Mouse (Mus musculus): ENCODE data around the gene Defa36. TPM values are rescaled to one million over a fixed set of nuclear protein-coding genes. Genes with fewer than 3 reads are reported as not detected.
"Not testable (repeated sequence)": the region's sequence is repeated elsewhere in the genome, so short reads cannot be mapped to it uniquely, and the experiment has no call there.

The Defa36 gene
- total RNA-seq (2021), result not detected

DNA sequence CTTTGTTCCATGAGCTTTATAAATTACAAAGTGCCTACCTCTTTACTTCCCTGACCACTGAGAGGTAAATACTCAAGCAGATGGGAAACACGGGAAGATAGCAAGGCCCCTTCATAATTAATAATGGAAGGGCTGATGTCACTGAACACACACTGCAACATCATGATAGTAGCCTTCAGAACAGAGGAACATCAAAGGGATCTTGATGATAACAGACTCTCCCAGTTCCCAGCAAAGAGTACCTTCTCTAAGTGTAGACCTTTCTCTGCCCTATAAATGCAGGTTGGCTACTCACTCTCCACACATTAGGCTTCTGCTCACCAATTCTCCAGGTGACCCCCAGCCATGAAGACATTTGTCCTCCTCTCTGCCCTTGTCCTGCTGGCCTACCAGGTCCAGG is at the start of gene Defa36:
Defa36 (plus strand) TSS at position 301 of the 400 bp plus-strand sequence.
- intact Hi-C loops (cut with DNase I); DNase-seq: not testable (repeated sequence)

DNA sequence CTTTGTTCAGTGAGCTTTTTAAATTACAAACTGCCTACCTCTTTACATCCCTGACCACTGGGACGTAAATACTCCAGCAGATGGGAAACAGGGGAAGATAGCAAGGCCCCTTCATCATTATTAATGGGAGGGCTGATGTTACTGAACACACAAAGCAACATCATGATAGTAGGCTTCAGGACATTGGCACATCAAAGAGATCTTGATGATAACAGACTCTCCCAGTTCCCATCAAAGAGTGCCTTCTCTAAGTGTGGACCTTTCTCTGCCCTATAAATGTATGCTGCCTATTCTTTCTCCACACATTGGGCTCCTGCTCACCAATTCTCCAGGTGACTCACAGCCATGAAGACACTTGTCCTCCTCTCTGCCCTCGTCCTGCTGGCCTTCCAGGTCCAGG is 49.0 kb upstream of the Defa36 start, which contains the start of gene Defa2:
Defa2 (plus strand) TSS at position 301 of the 400 bp plus-strand sequence.
- intact Hi-C loops (cut with DNase I); DNase-seq: not testable (repeated sequence)

DNA sequence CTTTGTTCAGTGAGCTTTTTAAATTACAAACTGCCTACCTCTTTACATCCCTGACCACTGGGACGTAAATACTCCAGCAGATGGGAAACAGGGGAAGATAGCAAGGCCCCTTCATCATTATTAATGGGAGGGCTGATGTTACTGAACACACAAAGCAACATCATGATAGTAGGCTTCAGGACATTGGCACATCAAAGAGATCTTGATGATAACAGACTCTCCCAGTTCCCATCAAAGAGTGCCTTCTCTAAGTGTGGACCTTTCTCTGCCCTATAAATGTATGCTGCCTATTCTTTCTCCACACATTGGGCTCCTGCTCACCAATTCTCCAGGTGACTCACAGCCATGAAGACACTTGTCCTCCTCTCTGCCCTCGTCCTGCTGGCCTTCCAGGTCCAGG is 35.7 kb upstream of the Defa36 start, which contains the start of gene Defa33:
Defa33 (plus strand) TSS at position 301 of the 400 bp plus-strand sequence.
- DNase-seq; intact Hi-C loops (cut with DNase I): not testable (repeated sequence)

DNA sequence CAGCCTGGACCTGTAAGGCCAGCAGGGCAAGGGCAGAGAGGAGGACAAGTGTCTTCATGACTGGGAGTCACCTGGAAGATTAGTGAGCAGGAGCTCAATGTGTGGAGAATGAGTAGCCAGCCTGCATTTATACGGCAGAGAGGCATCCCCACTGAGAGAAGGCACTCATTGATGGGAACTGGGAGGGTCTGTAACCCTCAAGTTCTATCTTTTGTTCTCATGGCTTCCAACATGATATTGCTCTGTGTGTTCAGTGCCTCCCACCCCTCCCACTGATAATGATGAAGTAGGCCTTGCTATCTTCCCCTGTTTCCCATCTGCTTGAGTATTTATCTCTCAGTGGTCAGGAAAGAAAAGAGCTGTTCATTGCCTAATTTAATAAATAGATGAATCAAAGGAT is 29.2 kb downstream of the Defa36 start, which contains the start of gene Gm7849:
Gm7849 (minus strand) TSS at position 101 of the 400 bp plus-strand sequence.
- intact Hi-C loops (cut with DNase I); DNase-seq: not testable (repeated sequence)

Other genes with a start within 250 kb of the Defa36 start
- gene Defa31, start 235.8 kb upstream of the Defa36 start, total RNA-seq (2021), result not detected
- not detected for gene Gm15293, start 225.8 kb upstream of the Defa36 start, total RNA-seq (2021)
- gene Gm15292, start 177.7 kb upstream of the Defa36 start, total RNA-seq (2021), result not detected
- not detected for gene Defa27, start 111.9 kb upstream of the Defa36 start, total RNA-seq (2021)
- not detected for gene Defa29, start 100.4 kb upstream of the Defa36 start, total RNA-seq (2021)
- not detected for gene Defa2, start 48.9 kb upstream of the Defa36 start, total RNA-seq (2021)
- not detected for gene Defa33, start 35.6 kb upstream of the Defa36 start, total RNA-seq (2021)
- gene Gm7849, start 29.1 kb downstream of the Defa36 start, total RNA-seq (2021), result not detected
- not detected for gene Defa20, start 81.8 kb downstream of the Defa36 start, total RNA-seq (2021)
- not detected for gene Defa32, start 101.6 kb downstream of the Defa36 start, total RNA-seq (2021)
- not detected for gene Defa37, start 138.0 kb downstream of the Defa36 start, total RNA-seq (2021)
- gene Defa28, start 155.6 kb downstream of the Defa36 start, total RNA-seq (2021), result not detected
- gene Gm7861, start 167.1 kb downstream of the Defa36 start, total RNA-seq (2021), result not detected
- not detected for gene Defa26, start 190.8 kb downstream of the Defa36 start, total RNA-seq (2021)
- gene Defa17, start 228.4 kb downstream of the Defa36 start, total RNA-seq (2021), result not detected
- gene Defa34, start 238.4 kb downstream of the Defa36 start, total RNA-seq (2021), result not detected

Measured in heart, postnatal 10 days (tissue).